Mouse (Mus musculus) cerebellum, adult 2 months (tissue): ENCODE measurements around the gene Pth1r.

Experiments
- CTCF ChIP-seq: fragments of 200-500 bp; IDR thresholded peaks from 2 replicates; pipeline ENCODE4 v1.5.1; 2011; ENCODE audit warnings: low read depth, mild to moderate bottlenecking, control low read depth, low read length, moderate library complexity, borderline replicate concordance; ENCODE audit not compliant: insufficient read depth
- POLR2A ChIP-seq: fragments of 200-500 bp; IDR thresholded peaks from 2 replicates; pipeline ENCODE4 v1.6.1; 2011; ENCODE audit warnings: low read length, control low read depth, borderline replicate concordance; ENCODE audit not compliant: insufficient read depth

DNA sequence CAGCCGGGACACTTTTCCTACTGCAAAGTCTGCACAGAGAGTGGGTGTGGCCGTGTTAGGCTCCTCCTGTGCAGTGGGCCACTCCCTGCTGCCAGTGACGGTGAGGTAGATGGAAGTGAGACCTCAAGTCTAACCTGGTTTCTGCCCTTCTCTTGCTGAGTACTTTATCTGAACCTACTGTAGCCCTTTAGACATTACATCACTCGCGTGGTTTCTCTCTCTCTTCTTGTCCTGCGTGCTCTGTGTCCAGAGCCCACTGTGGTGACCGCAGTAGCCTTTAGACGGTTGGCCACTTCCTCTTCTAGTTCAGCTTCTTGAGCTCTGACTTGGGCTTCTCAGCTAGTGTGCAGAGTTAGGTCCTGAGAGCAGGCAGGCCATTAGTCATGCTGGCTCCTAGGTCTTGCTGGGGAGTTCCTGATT lies 70.4 kb downstream of the Pth1r start:
- TF ChIP-seq CTCF (no peak), POLR2A (no peak)
